Mouse (Mus musculus) CH12.LX (cell line): Measurements from ENCODE around the gene Olfr860. TPM values are rescaled to one million over a fixed set of nuclear protein-coding genes. Genes with fewer than 3 reads are reported as not detected.
"Not testable (repeated sequence)": the region's sequence is repeated elsewhere in the genome, so short reads cannot be mapped to it uniquely, and the experiment has no call there.

Experiments used
- DNase-seq: peaks from one replicate; pipeline ENCODE4 v3.0.0-alpha.2; 2013; ENCODE audit errors: extremely low read depth
- H3K27ac ChIP-seq: 2 replicates; pipeline ENCODE4 v1.5.1; 2012; ENCODE audit warnings: low read depth, mild to moderate bottlenecking, control low read depth, moderate library complexity; ENCODE audit not compliant: insufficient read depth
- H3K27me3 ChIP-seq: replicated peaks from 2 replicates; pipeline ENCODE3; 2012; ENCODE audit warnings: inconsistent platforms
- H3K36me3 ChIP-seq, 2 experiments: replicated peaks in 1 of 2; 2 replicates each; pipeline versions ENCODE3 to v1.6.1; 2012; ENCODE audit warnings: inconsistent platforms in 1 of 2, low read length in 1 of 2, mild to moderate bottlenecking in 1 of 2, mixed read lengths in 1 of 2, moderate library complexity in 1 of 2; ENCODE audit not compliant: control insufficient read depth in 1 of 2, insufficient read depth in 1 of 2
- H3K4me1 ChIP-seq, 2 experiments: 2 replicates each; pipeline ENCODE4 v1.6.1; 2012; ENCODE audit warnings: inconsistent platforms in 1 of 2, moderate library complexity in 1 of 2; ENCODE audit not compliant: insufficient read depth in 2 of 2, control insufficient read depth in 1 of 2
- H3K4me2 ChIP-seq: 2 replicates; pipeline ENCODE4 v1.6.1; 2012; ENCODE audit warnings: low read depth, mild to moderate bottlenecking, control low read depth; ENCODE audit not compliant: poor library complexity, insufficient read depth, severe bottlenecking
- H3K4me3 ChIP-seq, 3 experiments: fragments of 150-350 bp in 1 of 3; sonication (generic) in 1 of 3; replicated peaks in 1 of 3; 2 replicates each; pipeline versions ENCODE3 to v1.5.1; 2011 to 2012; ENCODE audit warnings: low read depth in 2 of 3, low read length in 2 of 3, mild to moderate bottlenecking in 2 of 3, moderate library complexity in 2 of 3, control low read depth in 1 of 3, improper control_type of control experiment in 1 of 3, inconsistent platforms in 1 of 3, mixed read lengths in 1 of 3; ENCODE audit not compliant: poor library complexity in 1 of 3
- H3K79me2 ChIP-seq: replicated peaks from 2 replicates; pipeline ENCODE4 v1.6.1; 2012; ENCODE audit warnings: mild to moderate bottlenecking, moderate library complexity; ENCODE audit not compliant: control insufficient read depth, poor library complexity, insufficient read depth, severe bottlenecking; ENCODE audit errors: extremely low read depth
- H3K9ac ChIP-seq: 2 replicates; pipeline ENCODE4 v1.6.1; 2012; ENCODE audit warnings: low read depth, mild to moderate bottlenecking, control low read depth, moderate library complexity; ENCODE audit not compliant: insufficient read depth
- H3K9me3 ChIP-seq: replicated peaks from 2 replicates; pipeline ENCODE3; 2012; ENCODE audit warnings: low read length, inconsistent platforms, mixed read lengths
- CHD1 ChIP-seq: IDR thresholded peaks from 2 replicates; pipeline ENCODE4 v1.6.1; 2012; ENCODE audit warnings: low read depth, low read length, improper control_type of control experiment, inconsistent platforms
- CTCF ChIP-seq, 2 experiments: IDR thresholded peaks in 1 of 2; conservative IDR thresholded peaks in 1 of 2; 2 replicates each; pipeline ENCODE4 v1.5.1; 2011 to 2012; ENCODE audit warnings: low read depth in 2 of 2, low read length in 2 of 2, improper control_type of control experiment in 1 of 2, inconsistent platforms in 1 of 2, mild to moderate bottlenecking in 1 of 2, moderate library complexity in 1 of 2
- ELF1 ChIP-seq: IDR thresholded peaks from 2 replicates; pipeline ENCODE4 v1.6.1; 2014; ENCODE audit warnings: low read depth, mild to moderate bottlenecking, inconsistent platforms, low read length, improper control_type of control experiment
- GABPA ChIP-seq: IDR thresholded peaks from 2 replicates; pipeline ENCODE4 v1.6.1; 2012; ENCODE audit warnings: low read depth, low read length, improper control_type of control experiment, inconsistent platforms; ENCODE audit not compliant: insufficient replicate concordance
- IRF4 ChIP-seq: IDR thresholded peaks from 2 replicates; pipeline ENCODE4 v1.6.1; 2014; ENCODE audit warnings: low read depth, mild to moderate bottlenecking, inconsistent platforms, low read length, improper control_type of control experiment
- JUN ChIP-seq: IDR thresholded peaks from 2 replicates; pipeline ENCODE4 v1.6.1; 2011; ENCODE audit warnings: low read depth, mild to moderate bottlenecking, low read length, improper control_type of control experiment, moderate library complexity; ENCODE audit not compliant: insufficient read depth
- MAX ChIP-seq: IDR thresholded peaks from 2 replicates; pipeline ENCODE4 v1.6.1; 2011; ENCODE audit warnings: low read length, improper control_type of control experiment
- MEF2A ChIP-seq: IDR thresholded peaks from 2 replicates; pipeline ENCODE4 v1.6.1; 2014; ENCODE audit warnings: low read depth, mild to moderate bottlenecking, inconsistent platforms, low read length, improper control_type of control experiment, borderline replicate concordance
- MXI1 ChIP-seq: IDR thresholded peaks from 2 replicates; pipeline ENCODE4 v1.6.1; 2011; ENCODE audit warnings: mild to moderate bottlenecking, low read depth, low read length, improper control_type of control experiment
- NELFE ChIP-seq: IDR thresholded peaks from 2 replicates; pipeline ENCODE4 v1.6.1; 2011; ENCODE audit warnings: low read depth, low read length, improper control_type of control experiment
- NRF1 ChIP-seq: IDR thresholded peaks from 2 replicates; pipeline ENCODE4 v1.6.1; 2014; ENCODE audit warnings: low read depth, mild to moderate bottlenecking, inconsistent platforms, low read length, improper control_type of control experiment, moderate library complexity
- PAX5 ChIP-seq: IDR thresholded peaks from 2 replicates; pipeline ENCODE4 v1.6.1; 2012; ENCODE audit warnings: low read length, inconsistent platforms, mixed read lengths
- POLR2A ChIP-seq: IDR thresholded peaks from 2 replicates; pipeline ENCODE4 v1.6.1; 2011; ENCODE audit warnings: low read depth, mild to moderate bottlenecking, improper control_type of control experiment, low read length
- RCOR1 ChIP-seq: conservative IDR thresholded peaks from 2 replicates; pipeline ENCODE4 v1.6.1; 2012; ENCODE audit warnings: low read depth, mild to moderate bottlenecking, inconsistent platforms, low read length, improper control_type of control experiment
- SIN3A ChIP-seq: IDR thresholded peaks from 2 replicates; pipeline ENCODE4 v1.6.1; 2012; ENCODE audit warnings: low read length, improper control_type of control experiment, inconsistent platforms
- TCF12 ChIP-seq: IDR thresholded peaks from 2 replicates; pipeline ENCODE4 v1.6.1; 2014; ENCODE audit warnings: low read depth, mild to moderate bottlenecking, inconsistent platforms, low read length, improper control_type of control experiment
- UBTF ChIP-seq: IDR thresholded peaks from 2 replicates; pipeline ENCODE4 v1.6.1; 2012; ENCODE audit warnings: low read depth, mild to moderate bottlenecking, inconsistent platforms, low read length, improper control_type of control experiment, moderate library complexity
- USF2 ChIP-seq: conservative IDR thresholded peaks from 2 replicates; pipeline ENCODE4 v1.6.1; 2011; ENCODE audit warnings: low read depth, low read length, improper control_type of control experiment
- ZC3H11A ChIP-seq: IDR thresholded peaks from 2 replicates; pipeline ENCODE4 v1.6.1; 2012; ENCODE audit warnings: low read depth, mild to moderate bottlenecking, inconsistent platforms, low read length, improper control_type of control experiment
- ZMIZ1 ChIP-seq: IDR thresholded peaks from 2 replicates; pipeline ENCODE4 v1.6.1; 2012; ENCODE audit warnings: low read depth, mild to moderate bottlenecking, inconsistent platforms, low read length, improper control_type of control experiment
- dilution Hi-C: fragments of 300-500 bp; cut with MboI; formaldehyde crosslinking; loops from 2 replicates; pipeline ENCODE4 v1.14.3; 2020; ENCODE audit warnings: low sequenced_read_pairs; ENCODE audit not compliant: extremely low pct_unique_long_range_greater_than_20kb, extremely low pct_ligation_motif_present
- in situ Hi-C: fragments of 300-500 bp; cut with MboI; formaldehyde crosslinking; loops from 3 replicates; pipeline ENCODE4 v1.14.3; 2019; ENCODE audit warnings: low sequenced_read_pairs, low pct_ligation_motif_present, low pct_unique_long_range_greater_than_20kb, mixed read lengths
- polyA plus RNA-seq: library from polyadenylated mRNA; unstranded; fragments of >175 nt; gene quantifications from 2 replicates; pipeline ENCODE4 v1.2.1, GENCODE M21; 2012; ENCODE audit warnings: low read depth; ENCODE audit not compliant: insufficient read length
- total RNA-seq, 2 experiments: library from RNA; depleted of rRNA; stranded (reverse); fragments of 300-350 nt in 1 of 2; fragments of >200 nt in 1 of 2; gene quantifications; 2 replicates each; pipeline ENCODE4 v1.2.3; 2012 to 2014

Gene Olfr860
- total RNA-seq (2012; rRNA removed), result not detected in 2 replicates
- total RNA-seq (2014; rRNA removed), result not detected in 2 replicates
- not detected in 2 replicates for polyA plus RNA-seq

DNA sequence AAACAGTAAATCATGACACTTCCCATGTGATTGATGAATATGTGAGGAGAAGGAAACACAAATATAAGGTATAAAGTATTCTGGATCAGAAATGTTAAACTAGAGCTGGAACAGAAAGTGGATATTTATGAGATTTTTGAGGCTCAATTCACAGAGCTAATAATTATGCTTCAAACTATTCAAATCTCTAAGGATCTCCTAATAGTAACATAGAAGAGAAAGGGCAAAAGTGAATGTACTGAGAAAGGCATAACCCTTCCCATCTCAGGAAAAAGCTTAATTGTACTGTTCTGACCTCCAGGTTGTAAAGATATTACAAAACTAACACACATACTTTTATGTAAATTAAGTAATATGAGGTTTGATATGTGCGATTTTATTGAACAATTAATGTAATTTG lies at the start of gene Olfr860:
Olfr860 (minus strand) TSS at position 101 of the 400 bp plus-strand sequence.
- H3K9ac ChIP-seq, result no peak within 1 kb of the TSS
- dilution Hi-C loops (no loop called here), in situ Hi-C loops (no loop called here)
- H3K4me1 ChIP-seq, result no peaks in the 10 kb centered on the region
- H3K4me2 ChIP-seq, result no peak within 1 kb of the TSS
- H3K27ac ChIP-seq, result no peak within 1 kb of the TSS
- no peak for DNase-seq
- H3K4me3 ChIP-seq, result no peak within 1 kb of the TSS
- no peaks in the 10 kb centered on the region for H3K27me3 ChIP-seq
- H3K79me2 ChIP-seq, result no peaks in the 10 kb centered on the region
- no peaks in the 10 kb centered on the region for H3K36me3 ChIP-seq
- no peaks in the 10 kb centered on the region for H3K9me3 ChIP-seq
- TF ChIP-seq MAX, result no peak
- TF ChIP-seq ZC3H11A, result no peak
- TF ChIP-seq MXI1, result no peak
- no peak for TF ChIP-seq PAX5
- no peak for TF ChIP-seq GABPA
- no peak for TF ChIP-seq ELF1
- TF ChIP-seq UBTF, result no peak
- TF ChIP-seq NRF1, result no peak
- TF ChIP-seq TCF12, result no peak
- no peak for TF ChIP-seq USF2
- TF ChIP-seq POLR2A, result no peak

DNA sequence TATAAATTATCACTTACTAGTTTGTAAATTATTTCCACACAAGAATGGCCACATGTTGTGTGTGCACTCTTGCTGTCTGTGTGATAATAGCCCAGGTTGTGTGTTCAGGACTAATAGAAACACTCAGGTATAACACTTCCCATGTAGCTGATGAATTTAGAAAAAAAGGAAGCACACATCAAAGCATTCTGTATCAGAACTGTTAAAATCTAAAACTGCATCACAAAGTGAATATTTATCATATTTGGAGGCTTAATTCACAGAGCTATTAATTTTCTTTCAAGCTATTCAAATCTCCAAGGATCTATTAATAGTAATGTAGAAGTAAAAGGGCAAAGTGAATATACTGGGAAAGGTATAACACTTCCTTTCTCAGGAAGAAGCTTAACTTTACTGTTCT lies 38.4 kb upstream of the Olfr860 start, which contains the start of gene Olfr862:
Olfr862 (minus strand) TSS at position 101 of the 400 bp plus-strand sequence.
- no peak for DNase-seq
- H3K79me2 ChIP-seq, result no peaks in the 10 kb centered on the region
- no peak within 1 kb of the TSS for H3K4me3 ChIP-seq
- H3K36me3 ChIP-seq, result no peaks in the 10 kb centered on the region
- no peak within 1 kb of the TSS for H3K9ac ChIP-seq
- H3K4me2 ChIP-seq, result no peak within 1 kb of the TSS
- no peaks in the 10 kb centered on the region for H3K4me1 ChIP-seq
- in situ Hi-C loops, result no loop called here
- dilution Hi-C loops, result no loop called here
- no peaks in the 10 kb centered on the region for H3K9me3 ChIP-seq
- TF ChIP-seq POLR2A (no peak), ZC3H11A (no peak), IRF4 (no peak), ZMIZ1 (no peak), TCF12 (no peak), MEF2A (no peak), RCOR1 (no peak), CTCF (conservative IDR thresholded peaks at IDR 0.05 in 1 of 2, IDR thresholded peaks at IDR 0.05 in 1 of 2; ENCODE audit: low read depth in 2 of 2, low read length in 2 of 2) (no peak), SIN3A (no peak), GABPA (no peak), NELFE (no peak), JUN (no peak), CHD1 (no peak)
- no peak within 1 kb of the TSS for H3K27ac ChIP-seq
- no peaks in the 10 kb centered on the region for H3K27me3 ChIP-seq

DNA sequence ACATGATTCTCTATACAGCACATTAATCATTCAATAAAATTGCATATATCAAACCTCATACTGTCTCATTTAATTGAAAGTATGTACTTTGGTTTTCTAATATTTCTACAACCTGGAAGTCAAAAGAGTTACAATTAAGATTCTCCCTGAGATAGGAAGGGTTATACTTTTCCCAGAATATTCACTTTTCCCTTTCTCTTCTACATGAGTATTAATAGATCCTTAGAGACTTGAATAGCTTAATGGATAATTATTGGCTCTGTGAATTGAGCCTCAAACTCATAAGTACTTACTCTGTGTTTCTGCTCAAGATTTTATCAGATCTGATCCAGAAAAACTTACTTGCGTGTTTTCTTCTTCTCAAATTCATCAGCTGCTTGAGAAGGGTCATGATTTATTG lies 44.9 kb downstream of the Olfr860 start, which contains the start of gene Olfr859:
Olfr859 (plus strand) TSS at position 301 of the 400 bp plus-strand sequence.
- dilution Hi-C loops, H3K9me3 ChIP-seq, H3K36me3 ChIP-seq, H3K27ac ChIP-seq, in situ Hi-C loops, H3K9ac ChIP-seq, H3K27me3 ChIP-seq, H3K4me2 ChIP-seq, H3K4me3 ChIP-seq, H3K4me1 ChIP-seq, DNase-seq, H3K79me2 ChIP-seq: not testable (repeated sequence)
